Mouse (Mus musculus) lung, postnatal 10 days (tissue): ENCODE measurements around the gene Rpl6.

Source experiments
- DNase-seq: peaks from one replicate; pipeline ENCODE4 v3.0.0; 2021

The Rpl6 gene

DNA sequence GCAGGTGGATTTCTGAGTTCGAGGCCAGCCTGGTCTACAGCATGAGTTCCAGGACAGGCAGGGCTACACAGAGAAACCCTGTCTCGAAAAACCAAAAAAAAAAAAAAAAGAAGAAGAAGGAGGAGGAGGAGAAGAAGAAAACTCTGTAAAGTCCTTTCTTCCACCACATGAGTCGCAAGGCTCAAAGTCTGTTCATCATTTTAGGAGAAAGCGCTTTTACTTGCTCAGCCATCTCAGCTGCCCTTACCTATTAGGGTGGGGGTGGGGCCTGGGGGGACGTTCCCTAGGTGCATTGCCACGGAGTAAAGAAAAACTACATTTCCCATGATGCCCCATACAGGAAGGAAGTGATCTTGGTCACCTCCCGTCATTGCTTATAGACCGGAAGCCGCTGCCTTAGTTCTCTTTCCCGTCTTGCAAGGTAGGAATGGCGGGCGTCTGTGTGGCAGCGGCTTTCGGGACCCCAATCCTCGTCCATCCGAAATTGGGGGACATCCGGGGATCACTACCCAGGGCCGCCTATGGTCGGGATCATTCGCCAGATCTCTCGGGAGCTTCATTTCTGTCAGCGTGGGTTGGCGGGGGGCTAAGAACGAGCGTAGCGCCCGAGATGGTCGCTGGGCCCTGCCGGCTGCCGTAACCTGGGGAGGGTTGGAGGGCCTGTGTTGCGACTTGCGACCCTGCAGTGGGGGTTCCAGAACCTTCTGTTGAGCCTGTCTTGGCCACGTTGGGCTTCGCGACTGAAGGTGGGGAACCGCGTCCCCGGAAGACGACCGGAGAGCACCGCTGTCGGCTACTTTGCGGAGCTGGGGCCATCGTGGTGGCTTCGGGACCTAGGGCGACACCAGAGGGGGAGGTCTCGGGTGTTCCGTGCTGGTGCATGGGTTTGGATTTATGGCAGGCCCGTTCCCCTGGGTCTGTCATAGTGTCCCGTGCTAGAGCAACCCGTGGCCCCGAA, at the start of gene Rpl6:
TSS of gene Rpl6 (plus strand) at position 350 of the 958 bp plus-strand sequence.
- peak; percentile 88 for DNase-seq

DNA sequence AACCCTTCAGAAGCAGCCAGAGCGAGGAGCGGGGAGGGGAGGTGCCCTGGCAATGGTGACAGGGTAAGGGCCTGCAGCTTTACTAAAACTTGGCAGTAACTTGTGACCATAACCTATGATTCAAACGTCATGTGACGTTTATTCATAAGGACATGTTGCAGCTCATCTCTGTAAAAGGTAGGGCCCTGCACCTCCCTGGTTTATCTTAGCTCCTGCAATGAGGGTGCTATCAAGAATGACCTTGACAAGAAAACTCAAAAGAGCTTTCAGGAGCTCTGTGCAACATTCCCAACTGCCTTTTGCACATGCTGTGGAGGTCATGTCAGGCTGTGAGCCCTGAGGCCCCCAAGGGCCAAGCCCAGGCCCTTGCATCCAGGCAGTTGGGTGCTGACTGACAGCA, 48.2 kb upstream of the Rpl6 start:
- no peak for DNase-seq

DNA sequence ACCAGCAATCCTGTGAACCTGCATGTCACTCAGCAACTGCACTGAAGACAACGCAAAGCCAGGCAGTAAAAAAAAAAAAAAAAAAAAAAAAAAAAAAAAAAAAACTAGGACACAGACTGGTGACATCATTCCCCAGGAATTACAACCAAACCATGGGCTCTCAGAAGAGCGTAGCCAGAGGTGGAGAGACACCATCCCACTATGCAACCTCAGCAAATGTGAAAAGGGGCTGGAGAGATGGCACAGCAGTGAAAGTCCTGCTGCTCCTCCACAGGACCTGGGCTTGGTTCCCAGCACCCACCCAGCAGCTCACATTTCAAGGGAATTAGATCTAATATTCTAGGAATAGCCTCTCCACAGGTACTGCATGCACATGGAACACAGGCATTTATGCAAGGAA, 47.3 kb upstream of the Rpl6 start:
- DNase-seq = peak; percentile 19

- DNase-seq = peak; percentile 11
These were observed 46.8 kb upstream of the Rpl6 start for GRCm38 (mm10) chr5:121157489-121157888.

DNA sequence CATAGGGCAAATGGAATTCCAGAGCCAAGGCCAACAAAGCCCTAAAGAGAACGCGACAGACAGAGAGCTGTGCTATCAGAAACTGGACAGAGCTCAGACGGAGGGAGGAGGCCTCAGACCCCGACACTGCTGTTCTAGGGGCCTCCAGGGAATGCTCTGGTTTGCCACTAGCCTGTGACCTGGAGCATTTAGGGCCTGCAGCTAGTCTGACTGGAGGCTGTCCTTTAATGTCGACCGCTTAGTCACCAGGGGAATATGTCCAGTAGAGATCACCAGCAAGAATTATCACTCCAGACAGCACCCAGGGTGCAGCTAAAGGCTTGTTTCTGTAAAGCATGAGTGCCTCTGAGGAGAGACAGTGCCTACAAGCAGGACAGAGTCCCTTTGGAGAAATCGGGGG, 45.3 kb upstream of the Rpl6 start:
- DNase-seq = no peak

DNA sequence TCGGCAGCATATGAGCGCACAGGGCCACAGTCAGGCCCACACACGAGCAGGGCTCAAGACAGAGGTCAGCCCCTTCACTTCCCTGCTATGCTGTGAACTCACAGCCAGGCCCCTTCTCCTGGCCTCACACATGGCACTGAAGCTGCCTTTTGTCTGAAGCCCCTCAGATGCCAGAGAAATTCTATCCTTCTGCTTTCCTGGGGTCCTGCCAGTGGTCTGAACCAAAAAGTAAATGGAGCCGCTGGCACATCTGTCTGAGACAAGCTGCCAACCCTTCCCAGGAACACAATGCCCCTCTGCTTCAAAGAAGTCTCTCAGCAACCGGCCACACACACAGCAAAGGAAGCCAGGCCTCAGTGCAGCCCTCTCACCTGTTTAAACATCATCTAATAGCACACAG, 42.0 kb upstream of the Rpl6 start:
- no peak for DNase-seq

DNA sequence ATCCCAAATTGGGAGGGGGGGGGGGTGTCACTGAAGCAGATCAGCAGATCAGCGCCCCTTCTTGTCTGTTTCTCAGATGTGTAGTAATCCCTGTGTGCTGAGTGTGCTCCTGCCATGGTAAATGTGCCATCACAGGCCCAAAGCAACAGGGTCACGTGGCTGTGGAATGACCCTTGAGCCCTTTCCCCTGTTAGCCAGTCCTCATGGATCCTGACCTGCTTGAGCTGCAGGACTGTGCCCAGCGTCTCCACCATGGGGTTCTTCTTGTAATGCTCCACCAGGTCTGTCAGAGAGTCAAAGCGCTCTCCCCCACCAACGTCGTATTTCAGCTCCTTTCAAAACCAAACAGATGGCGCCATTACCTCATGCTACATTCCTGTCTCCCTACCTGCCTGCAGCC, 41.4 kb upstream of the Rpl6 start:
- no peak for DNase-seq

DNA sequence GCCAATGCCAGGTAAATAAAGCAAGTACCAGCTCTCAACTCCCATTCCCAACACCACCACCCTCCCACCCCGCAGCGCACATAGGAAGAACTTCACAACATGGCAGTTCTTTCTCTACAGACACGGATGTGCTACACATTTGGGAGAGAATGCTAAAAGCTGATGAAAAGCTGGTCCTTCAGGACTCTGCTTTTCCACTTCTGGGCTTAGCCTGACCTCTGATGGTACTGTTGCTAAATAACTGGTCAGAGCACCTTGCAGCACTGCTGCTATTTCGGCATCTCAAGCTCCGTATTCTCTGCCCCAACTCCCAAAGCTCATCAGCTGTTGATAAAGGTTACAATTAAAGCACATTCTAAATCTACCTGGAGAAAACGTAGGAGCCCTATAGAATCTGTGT, 37.4 kb upstream of the Rpl6 start:
- no peak for DNase-seq

- no peak for DNase-seq
These were observed 34.7 kb upstream of the Rpl6 start for GRCm38 (mm10) chr5:121169588-121169987.

DNA sequence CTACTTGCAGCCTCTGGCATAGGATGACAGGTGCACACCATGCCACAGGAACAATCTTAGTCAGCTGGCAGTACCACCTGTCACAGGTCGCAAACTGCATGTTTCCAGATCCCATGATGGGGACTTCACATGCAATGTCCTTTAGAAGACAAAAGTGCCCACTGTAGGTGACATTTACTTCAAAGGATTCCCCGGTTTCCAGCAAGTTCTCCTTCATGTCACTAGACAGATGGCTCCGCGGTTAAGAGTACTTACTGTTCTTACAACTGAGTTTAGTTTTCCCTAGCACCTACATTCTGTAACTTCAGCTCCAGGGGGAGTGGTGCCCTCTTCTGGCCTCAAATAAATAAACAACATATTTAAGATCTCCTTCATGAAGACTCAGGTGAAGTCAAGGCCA, 31.4 kb upstream of the Rpl6 start:
- no peak for DNase-seq

GRCm38 (mm10) chr5:121179077-121179857, 25.0 kb upstream of the Rpl6 start:
- no peak for DNase-seq

DNA sequence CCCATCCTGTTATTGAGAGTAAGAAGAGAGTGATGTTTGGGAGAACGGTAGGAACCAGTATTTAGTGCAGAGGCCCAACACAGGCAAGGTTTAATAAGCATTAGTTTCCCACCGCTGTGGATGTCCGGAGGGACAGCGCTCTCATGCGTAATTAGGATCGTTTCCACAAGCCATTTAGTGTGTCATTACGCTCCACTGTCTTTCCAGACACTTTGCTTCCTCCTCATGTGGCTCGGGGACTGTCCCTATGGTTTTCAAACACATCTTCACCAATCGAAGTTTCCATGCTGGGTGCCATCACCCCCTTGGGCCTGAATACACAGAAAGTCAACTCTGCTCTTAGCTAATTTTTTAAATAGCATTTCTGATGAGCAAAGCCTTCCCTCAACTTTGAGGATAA, 21.0 kb upstream of the Rpl6 start:
- no peak for DNase-seq

GRCm38 (mm10) chr5:121184375-121184774, 19.9 kb upstream of the Rpl6 start:
- no peak for DNase-seq

DNA sequence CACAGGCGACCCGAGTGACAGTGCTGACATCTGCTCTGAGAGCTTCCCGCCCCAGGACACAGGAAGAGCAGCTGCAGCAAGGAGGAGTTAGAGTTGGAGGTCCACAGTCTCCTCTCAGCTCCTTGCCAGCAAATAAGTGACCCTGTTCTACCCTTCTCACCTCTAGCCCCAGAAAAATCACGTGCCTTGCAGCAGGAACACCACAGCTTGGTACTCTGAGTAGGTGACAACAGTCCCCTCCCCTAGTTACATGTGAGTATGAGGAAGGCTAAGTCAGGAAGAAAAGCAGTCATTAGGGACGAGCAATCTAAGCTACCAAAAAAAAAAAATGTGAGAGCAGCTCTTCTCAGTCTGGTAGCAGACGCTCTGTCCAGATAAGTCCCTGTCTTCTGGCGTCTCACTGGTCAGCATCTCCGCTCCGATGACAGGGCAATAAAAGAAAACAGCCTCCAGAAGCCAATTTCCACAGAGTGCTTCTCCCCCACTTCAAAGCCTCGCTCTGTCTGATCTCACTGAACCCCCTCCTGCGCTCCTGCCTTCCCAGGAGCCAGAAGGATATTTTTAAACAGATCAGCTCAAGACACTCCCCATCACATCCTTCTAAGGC, 19.2 kb upstream of the Rpl6 start:
- peak; percentile 19 for DNase-seq

DNA sequence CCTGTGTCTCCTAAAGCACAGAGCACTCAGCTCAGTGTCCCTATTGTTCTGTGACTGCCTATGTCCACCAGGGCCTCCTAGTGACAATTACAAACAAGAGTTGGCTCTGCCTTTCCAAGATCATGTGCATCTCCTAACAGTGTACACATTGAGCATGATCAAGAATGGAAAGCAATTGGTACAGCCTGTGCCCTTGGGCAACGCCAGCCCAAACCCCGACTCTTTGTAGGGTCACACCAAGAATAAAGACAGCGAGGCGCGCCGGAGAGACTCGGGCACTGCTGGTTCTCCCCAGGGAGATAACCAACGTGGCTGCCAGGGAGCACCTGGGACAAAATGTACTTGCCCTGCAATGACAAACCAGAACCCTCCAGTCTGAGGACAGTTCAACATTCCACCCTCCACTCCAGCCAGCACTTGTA, 16.7 kb upstream of the Rpl6 start:
- no peak for DNase-seq

DNA sequence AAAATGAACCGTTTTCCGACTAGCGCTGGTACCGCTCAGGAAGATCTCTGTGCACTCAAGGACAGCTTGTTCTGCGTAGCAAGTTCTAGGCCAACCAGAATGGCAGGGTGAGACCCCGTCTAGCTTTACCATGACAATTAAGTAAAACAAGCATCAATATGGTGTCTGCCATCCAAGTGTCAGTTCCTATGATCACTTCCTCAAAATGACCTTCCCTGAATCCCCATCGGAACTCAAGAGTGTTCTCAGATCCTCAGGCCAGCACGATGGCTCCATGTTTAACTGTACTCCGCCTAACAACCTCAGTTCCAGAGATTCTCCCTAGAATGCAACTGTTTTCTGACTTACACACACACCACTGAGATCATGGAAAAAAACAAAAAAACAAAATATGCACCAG, 16.0 kb upstream of the Rpl6 start:
- DNase-seq = no peak

- DNase-seq = no peak
These were observed 15.1 kb upstream of the Rpl6 start for GRCm38 (mm10) chr5:121189182-121189581.

GRCm38 (mm10) chr5:121190210-121190835, 14.0 kb upstream of the Rpl6 start:
- no peak for DNase-seq

GRCm38 (mm10) chr5:121190836-121191583, 13.3 kb upstream of the Rpl6 start, which contains the start of gene Ptpn11:
TSS of gene Ptpn11 (minus strand) at chr5:121191397.
- DNase-seq = peak; percentile 89

DNA sequence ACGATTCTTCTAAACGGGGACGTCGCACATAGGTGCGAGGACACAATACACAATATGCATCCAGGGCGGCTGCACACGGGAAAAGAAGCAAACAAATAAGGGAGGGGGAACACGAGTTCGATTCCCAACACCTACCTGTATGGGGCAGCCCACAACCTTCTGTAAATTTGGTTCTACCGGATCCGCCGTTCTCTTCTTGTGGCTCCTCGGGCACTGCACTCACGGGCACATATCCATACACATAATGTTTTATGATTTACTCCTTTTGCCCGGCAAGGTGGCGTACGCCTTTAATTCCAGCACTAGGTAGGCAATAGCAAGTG, 12.7 kb upstream of the Rpl6 start:
- DNase-seq = no peak

DNA sequence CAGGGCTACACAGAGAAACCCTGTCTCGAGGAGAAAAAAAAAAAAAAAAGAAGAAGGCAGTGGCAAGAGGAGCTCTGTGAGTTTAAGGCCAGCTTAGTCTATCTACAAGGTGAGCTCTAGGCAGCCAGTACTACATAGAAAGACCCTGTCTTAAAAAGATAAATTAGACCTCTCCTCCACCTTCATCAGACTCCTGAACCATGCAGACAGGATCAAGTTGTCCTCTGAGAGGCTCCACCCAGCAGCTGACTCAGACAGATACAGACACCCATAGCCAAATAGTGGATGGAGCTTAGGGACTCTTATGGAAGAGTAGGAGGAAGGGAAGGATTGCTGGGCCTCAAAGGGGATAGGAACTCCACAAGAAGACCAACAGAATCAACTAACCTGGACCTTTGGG, 10.1 kb upstream of the Rpl6 start:
- no peak for DNase-seq

DNA sequence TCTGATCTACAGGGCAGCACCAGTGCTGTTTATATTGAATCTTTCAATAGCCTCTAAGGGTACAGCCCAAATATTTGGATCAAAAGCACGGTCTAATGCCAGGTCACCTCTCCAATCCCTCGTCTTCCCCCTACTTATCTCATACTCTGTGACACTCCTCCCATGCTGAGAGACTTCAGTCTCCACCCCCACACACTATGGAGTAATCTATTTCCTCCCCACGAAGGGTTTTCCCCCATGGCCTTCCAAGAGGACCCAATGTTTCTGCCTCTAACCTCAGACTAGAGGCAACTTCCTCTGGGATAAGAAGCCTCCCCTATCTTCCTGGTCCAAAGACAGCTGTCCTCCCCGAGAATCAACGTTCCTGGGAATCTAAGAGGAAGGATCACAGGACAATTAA, 7.5 kb upstream of the Rpl6 start:
- DNase-seq = no peak
